Mouse (Mus musculus) monocyte, adult 2 months (primary cell): ENCODE results near the gene Zfhx2.

Source experiments
- DNase-seq, 2 experiments: peaks; one replicate each; pipeline ENCODE4 v3.0.0; 2022; ENCODE audit warnings: low spot score in 2 of 2, low read depth in 1 of 2

Zfhx2 gene

GRCm38 (mm10) chr14:55092011-55092577 is at the start of gene Zfhx2:
Zfhx2 (minus strand) TSS chr14:55092324.
- DNase-seq, result peak; percentile 67 to 69

GRCm38 (mm10) chr14:55139313-55139712 is 47.2 kb upstream of the Zfhx2 start:
- no peak for DNase-seq

- DNase-seq, result no peak
These were observed 43.6 kb upstream of the Zfhx2 start for GRCm38 (mm10) chr14:55135676-55136075.

- no peak for DNase-seq
These were observed 34.4 kb upstream of the Zfhx2 start for GRCm38 (mm10) chr14:55126521-55126920.

- DNase-seq, result no peak
These were observed 33.6 kb upstream of the Zfhx2 start for GRCm38 (mm10) chr14:55125711-55126110.

GRCm38 (mm10) chr14:55122359-55122758 is 30.2 kb upstream of the Zfhx2 start:
- no peak for DNase-seq

GRCm38 (mm10) chr14:55121947-55122346 is 29.8 kb upstream of the Zfhx2 start:
- DNase-seq, result no peak

GRCm38 (mm10) chr14:55119421-55120134 is 27.5 kb upstream of the Zfhx2 start:
- no peak for DNase-seq

- no peak for DNase-seq
These were observed 26.7 kb upstream of the Zfhx2 start for GRCm38 (mm10) chr14:55118852-55119251.

GRCm38 (mm10) chr14:55116425-55117200 is 24.5 kb upstream of the Zfhx2 start, which contains the start of gene Jph4:
Jph4 (minus strand) TSS chr14:55116935.
- no peak for DNase-seq

- no peak for DNase-seq
These were observed 23.7 kb upstream of the Zfhx2 start for GRCm38 (mm10) chr14:55115846-55116245.

GRCm38 (mm10) chr14:55114759-55115701 is 22.9 kb upstream of the Zfhx2 start:
- DNase-seq, result no peak

GRCm38 (mm10) chr14:55113975-55114645 is 22.0 kb upstream of the Zfhx2 start:
- no peak for DNase-seq

GRCm38 (mm10) chr14:55113351-55113974 is 21.3 kb upstream of the Zfhx2 start:
- no peak for DNase-seq

GRCm38 (mm10) chr14:55111720-55112119 is 19.6 kb upstream of the Zfhx2 start:
- DNase-seq, result no peak

GRCm38 (mm10) chr14:55110076-55110475 is 18.0 kb upstream of the Zfhx2 start:
- DNase-seq, result no peak

- DNase-seq, result no peak
These were observed 17.1 kb upstream of the Zfhx2 start for GRCm38 (mm10) chr14:55109048-55109873.

- no peak for DNase-seq
These were observed 16.2 kb upstream of the Zfhx2 start for GRCm38 (mm10) chr14:55108202-55108870.
